Mouse (Mus musculus): ENCODE results near the gene Nelfb. TPM values are rescaled to one million over a fixed set of nuclear protein-coding genes. Genes with fewer than 3 reads are reported as not detected.
A peak's percentile ranks its signal among the peaks of the same experiment; 100 is the strongest.
"Not testable (repeated sequence)": the region's sequence is repeated elsewhere in the genome, so short reads cannot be mapped to it uniquely, and the experiment has no call there.

The Nelfb gene
- 10 to 100 TPM; 15.8 to 77.2 (median 39.9) TPM for total RNA-seq (2018; cell fraction: chromatin; rRNA removed)
- total RNA-seq (2018; cell fraction: cytosol; rRNA removed), result 10 to 100 TPM; 15.7 to 36.9 (median 29.0) TPM
- total RNA-seq (2018; cell fraction: nucleus; rRNA removed), result 10 to 100 TPM; 16.3 to 54.1 (median 32.3) TPM
- 18.9 to 30.4 TPM (median 29.5 TPM) in 3 replicates for polyA plus RNA-seq (2018)

DNA sequence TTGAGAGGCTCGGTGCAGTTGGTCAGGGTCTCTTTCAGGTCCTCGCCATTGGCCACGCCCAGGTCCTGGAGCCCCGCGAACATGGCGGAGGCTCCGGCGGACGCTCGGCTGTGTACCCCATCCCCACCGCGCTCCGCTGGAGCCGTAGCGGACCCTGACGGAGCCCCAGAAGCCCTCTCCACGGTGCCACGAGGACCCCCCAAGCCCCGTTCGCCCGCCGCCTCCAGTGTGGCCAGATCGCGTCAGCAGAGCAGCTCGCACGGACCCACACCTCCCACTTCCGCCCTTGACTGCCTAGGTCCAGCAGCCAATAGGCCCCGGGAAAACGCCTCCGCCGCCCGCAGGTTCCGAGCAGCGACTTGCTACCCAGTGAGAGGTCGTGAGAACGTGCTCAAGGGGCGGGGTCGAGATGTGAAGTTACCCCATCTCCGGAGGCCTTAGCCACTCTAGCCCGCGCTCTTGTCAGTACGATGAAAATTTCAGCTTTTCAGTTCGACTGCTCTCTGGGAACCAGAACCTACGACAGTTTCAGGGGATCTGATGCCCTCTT lies at the start of gene Nelfb:
Gene Nelfb, minus strand, starts transcription at position 369 of the 550 bp plus-strand sequence.
- peak within 1 kb of the TSS; percentile 65 for H3K27ac ChIP-seq
- under 1% methylated on average over 44 of the region's 44 CpGs for WGBS (ENCODE audit: missing documents)
- H3K79me2 ChIP-seq (ENCODE audit: inconsistent target), result peaks cover 47% of the 10 kb centered on the region

DNA sequence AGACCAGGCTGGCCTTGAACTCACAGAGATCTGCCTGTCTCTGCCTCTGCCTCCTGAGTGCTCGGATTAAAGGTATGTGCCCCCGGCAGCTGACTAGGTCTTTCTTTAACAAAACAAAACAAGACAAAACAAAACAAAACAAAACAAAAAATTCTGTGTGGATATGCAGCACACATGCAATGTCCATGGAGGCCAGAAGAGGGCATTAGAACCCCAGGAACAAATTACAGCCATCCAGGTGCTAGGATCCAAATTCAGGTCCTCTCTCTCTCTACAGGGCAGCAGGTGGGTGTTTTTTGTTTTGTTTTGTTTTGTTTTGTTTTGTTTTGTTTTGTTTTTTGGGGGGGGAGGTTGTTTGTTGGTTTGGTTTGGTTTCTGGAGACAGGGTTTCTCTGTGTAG lies 47.6 kb upstream of the Nelfb start:
- 69% methylated on average over 2 of the region's 2 CpGs for WGBS (ENCODE audit: missing documents)
- Histone ChIP-seq H3K79me2 (ENCODE audit: inconsistent target) (peaks cover 24% of the 10 kb centered on the region; the same call in 1 of the 2 replicates), H3K4me3 (ENCODE audit: inconsistent target) (no peak overlapping the region), H3K36me3 (ENCODE audit: inconsistent target) (no peaks in the 10 kb centered on the region), H3K27ac (no peak overlapping the region)

More for the DNA sequence above, at the start of gene Nelfb:
- peaks cover 24% of the 10 kb centered on the region for H3K36me3 ChIP-seq (ENCODE audit: inconsistent target)
- H3K4me3 ChIP-seq (ENCODE audit: inconsistent target), result peak within 1 kb of the TSS; percentile 99

DNA sequence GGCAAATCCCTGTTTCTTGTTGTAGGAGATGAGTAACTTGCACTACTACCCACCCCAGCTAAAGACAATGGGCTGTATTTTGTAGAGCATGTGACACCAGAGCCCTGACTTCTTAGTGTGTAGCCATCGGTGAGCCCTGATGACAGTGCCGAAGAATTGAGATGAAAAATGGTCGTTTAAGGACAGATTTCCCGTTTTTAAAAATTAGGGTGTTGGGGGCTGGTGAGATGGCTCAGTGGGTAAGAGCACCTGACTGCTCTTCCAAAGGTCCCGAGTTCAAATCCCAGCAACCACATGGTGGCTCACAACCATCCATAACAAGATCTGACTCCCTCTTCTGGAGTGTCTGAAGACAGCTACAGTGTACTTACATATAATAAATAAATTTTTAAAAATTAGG lies 46.0 kb upstream of the Nelfb start:
- WGBS (ENCODE audit: missing documents), result 72% methylated on average over 2 of the region's 5 CpGs
- not testable (repeated sequence) for H3K27ac ChIP-seq; H3K36me3 ChIP-seq (ENCODE audit: inconsistent target); H3K4me3 ChIP-seq (ENCODE audit: inconsistent target)
- peaks cover 19% of the 10 kb centered on the region; the same call in 1 of the 2 replicates for H3K79me2 ChIP-seq (ENCODE audit: inconsistent target)

DNA sequence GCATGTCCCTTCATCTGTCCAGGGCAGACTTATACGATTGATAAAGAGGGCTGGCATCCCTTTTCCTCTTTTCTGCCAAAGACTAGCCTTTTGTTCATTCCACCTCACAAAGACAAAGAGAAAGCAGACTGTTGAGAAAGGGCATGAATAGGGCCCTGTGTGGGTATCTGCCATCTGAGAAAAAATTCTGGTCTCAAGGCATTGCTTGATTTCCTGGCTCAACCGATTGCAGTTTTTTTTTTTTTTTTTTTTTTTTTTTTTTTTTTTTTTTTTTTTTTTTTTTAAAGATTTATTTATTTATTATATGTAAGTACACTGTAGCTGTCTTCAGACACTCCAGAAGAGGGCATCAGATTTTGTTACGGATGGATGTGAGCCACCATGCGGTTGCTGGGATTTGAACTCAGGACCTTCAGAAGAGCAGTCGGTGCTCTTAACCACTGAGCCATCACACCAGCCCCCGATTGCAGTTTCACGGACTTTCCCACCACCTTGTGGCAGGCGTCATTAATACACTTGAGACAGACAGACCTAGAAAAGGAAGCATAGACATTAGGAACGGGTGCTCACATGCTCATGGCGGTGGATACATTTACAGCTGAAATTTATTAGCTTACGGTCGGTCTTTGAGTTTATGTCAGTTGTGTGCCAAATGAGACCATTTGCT lies 45.3 kb upstream of the Nelfb start:
- 36% methylated on average over 10 of the region's 12 CpGs for WGBS (ENCODE audit: missing documents)
- Histone ChIP-seq H3K4me3 (ENCODE audit: inconsistent target) (peak overlapping the region; percentile 90), H3K79me2 (ENCODE audit: inconsistent target) (peaks cover 19% of the 10 kb centered on the region; the same call in 1 of the 2 replicates)
- H3K36me3 ChIP-seq (ENCODE audit: inconsistent target); H3K27ac ChIP-seq: not testable (repeated sequence)

DNA sequence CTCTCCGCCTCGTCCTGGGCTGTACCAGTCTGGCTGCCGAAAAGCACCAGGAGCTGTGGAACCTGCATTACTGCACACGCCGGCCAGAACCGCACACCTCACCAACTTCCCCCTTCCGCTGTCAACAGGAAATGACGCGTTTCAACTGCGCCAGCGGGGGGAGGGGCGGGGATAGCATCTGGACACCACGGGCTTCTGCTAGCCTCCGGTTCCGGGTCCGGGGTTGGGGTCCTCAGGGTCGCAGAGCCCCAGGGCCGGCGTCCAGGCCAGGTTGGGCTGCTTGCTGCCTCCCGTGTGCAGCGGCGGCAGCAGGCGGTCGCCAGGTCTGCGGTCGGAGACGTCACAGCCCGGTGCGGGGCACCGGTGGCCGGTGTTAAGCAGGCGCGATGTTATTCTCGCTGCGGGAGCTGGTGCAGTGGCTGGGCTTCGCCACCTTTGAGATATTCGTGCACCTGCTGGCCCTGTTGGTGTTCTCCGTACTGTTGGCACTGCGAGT lies 44.0 kb upstream of the Nelfb start, which contains the start of gene Tmem203:
Gene Tmem203, plus strand, starts transcription at position 156 of the 496 bp plus-strand sequence.
- peak within 1 kb of the TSS; percentile 90 for H3K4me3 ChIP-seq (ENCODE audit: inconsistent target)
- WGBS (ENCODE audit: missing documents), result under 1% methylated on average over 39 of the region's 39 CpGs
- H3K79me2 ChIP-seq (ENCODE audit: inconsistent target), result peaks cover 19% of the 10 kb centered on the region; the same call in 1 of the 2 replicates
- peaks cover 15% of the 10 kb centered on the region for H3K36me3 ChIP-seq (ENCODE audit: inconsistent target)
- peak within 1 kb of the TSS; percentile 38 for H3K27ac ChIP-seq

DNA sequence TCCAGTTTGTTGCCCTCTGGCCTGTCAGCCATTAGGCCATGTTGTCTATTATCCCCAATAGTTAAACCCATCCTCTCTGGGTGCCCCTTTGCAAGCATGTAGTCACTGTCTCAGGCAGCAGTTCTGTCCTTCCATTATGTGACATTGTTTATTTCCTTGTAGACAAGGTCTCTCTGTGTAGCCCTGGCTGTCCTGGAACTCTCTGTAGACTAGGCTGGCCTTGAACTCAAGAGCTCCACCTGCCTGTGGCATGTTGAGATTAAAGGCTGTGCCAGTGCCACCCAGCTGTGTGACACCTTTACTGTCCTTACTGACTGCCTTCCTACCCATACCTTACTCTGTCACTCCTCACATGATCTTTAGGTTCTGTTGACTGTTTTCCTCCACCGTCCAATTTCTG lies 41.0 kb upstream of the Nelfb start:
- H3K27ac ChIP-seq, result no peak overlapping the region
- no peak overlapping the region for H3K4me3 ChIP-seq (ENCODE audit: inconsistent target)
- peaks cover 19% of the 10 kb centered on the region; the same call in 1 of the 2 replicates for H3K79me2 ChIP-seq (ENCODE audit: inconsistent target)
- H3K36me3 ChIP-seq (ENCODE audit: inconsistent target), result peaks cover 45% of the 10 kb centered on the region
- WGBS (ENCODE audit: missing documents), result 82% methylated on average over 1 of the region's 1 CpGs

DNA sequence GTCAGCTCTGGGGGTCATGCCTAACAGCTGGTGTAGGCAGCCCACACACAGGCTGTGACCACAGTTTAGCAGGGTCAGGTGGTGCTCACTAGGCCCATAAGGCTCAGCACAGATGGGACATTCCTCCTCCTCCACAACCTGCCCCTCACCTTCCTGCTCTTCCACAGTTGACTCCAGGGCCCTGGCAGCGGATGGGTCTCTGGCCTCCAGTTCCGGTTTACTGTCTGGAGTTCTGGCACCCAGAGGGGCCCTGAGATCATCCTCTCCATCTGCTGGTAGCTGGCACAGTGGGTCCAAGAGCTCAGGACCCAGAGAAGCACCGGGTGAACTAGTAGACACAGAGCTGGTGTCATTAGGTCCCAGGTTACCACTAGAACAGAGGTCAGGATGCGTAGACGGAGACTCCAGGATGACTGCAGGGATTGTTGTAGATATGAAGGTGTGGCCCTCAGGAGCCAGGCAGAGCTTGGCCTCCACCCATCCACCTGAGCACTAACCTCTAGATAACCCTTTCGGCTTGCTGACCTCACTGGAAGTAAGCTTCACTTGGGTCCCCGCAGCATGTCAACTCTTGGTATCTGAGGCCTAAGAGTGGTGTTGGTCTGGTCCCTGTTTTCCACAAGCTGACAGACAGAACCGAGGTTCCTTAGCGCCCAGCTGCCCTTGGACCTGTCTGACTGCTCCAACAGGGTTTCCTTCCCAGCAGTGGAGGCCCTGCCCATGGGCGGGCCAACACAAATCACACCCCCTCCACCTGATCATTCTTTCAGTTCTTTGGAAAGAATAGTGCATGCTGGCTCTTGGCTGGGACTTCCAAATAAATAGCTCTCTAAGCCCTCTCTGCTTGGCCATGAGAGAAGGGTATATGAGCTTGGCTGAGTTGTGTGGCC lies 35.1 kb upstream of the Nelfb start, which contains the start of gene AL732309.1:
Gene AL732309.1, minus strand, starts transcription at position 681 of the 890 bp plus-strand sequence.
- Histone ChIP-seq H3K79me2 (ENCODE audit: inconsistent target) (no peaks in the 10 kb centered on the region), H3K4me3 (ENCODE audit: inconsistent target) (no peak within 1 kb of the TSS), H3K27ac (no peak within 1 kb of the TSS), H3K36me3 (ENCODE audit: inconsistent target) (peaks cover 49% of the 10 kb centered on the region)
- 86% methylated on average over 10 of the region's 10 CpGs for WGBS (ENCODE audit: missing documents)

DNA sequence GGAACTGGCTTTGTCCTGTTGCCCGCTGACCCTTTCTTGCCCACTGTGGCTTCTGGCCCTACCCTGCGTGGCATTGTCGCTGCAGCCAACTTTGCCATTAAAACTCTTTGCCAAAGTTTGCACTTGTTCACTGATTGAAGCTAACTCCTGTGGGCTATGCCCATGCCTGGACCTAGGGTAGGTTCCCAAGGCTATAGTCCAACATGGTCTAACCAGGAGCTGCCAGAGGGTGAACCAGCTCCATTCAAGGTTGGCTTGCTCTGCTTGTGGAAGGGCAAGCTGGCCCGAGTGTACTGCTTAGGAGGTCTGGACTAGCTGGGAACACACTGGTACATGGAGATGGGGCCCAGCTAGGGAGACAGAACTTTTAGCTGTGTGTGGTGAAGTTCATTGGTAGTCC lies 32.9 kb upstream of the Nelfb start:
- WGBS (ENCODE audit: missing documents), result 92% methylated on average over 4 of the region's 4 CpGs
- no peak overlapping the region for H3K4me3 ChIP-seq (ENCODE audit: inconsistent target)
- H3K27ac ChIP-seq, result no peak overlapping the region
- H3K36me3 ChIP-seq (ENCODE audit: inconsistent target), result peaks cover 26% of the 10 kb centered on the region; the same call in 1 of the 2 replicates
- H3K79me2 ChIP-seq (ENCODE audit: inconsistent target), result no peaks in the 10 kb centered on the region

DNA sequence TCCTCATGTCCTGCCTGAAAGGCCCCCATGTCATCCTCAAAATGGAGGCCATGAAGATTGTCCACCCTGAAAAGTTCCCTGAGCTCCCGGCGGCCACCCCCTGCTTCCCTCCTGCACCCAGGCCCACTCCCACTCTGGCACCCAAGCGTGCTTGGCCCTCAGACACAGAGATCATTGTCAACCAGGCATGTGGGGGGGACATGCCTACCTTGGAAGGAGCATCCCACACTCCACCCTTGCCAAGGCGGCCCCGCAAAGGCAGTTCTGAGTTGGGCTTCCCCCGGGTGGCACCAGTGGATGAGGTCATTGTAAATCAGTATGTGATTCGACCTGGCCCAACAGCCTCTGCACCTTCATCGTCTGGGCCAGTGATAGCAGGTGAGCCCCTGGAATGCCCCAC lies 32.1 kb upstream of the Nelfb start:
- 91% methylated on average over 8 of the region's 8 CpGs for WGBS (ENCODE audit: missing documents)
- Histone ChIP-seq H3K27ac (no peak overlapping the region), H3K4me3 (ENCODE audit: inconsistent target) (no peak overlapping the region)

DNA sequence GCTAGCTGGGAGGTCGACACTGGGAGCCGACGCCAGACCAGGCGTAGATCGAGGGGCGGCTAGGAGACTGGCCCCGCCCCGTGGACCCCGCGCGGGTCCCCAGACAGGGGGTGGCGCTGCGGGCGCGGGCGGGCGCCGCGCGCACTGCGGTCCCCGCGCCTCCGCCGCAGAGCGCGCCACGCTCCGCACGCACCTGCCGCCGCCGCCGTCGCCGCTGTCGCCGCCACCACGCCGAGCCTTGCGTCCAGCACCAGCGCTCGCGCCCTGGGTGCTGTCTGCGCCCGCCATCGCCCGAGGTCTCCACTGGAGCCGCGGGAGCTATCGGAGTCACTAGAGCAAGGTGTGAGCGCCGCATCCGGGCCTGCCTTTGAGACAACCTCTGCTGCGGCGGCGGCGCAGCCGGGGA lies 30.8 kb upstream of the Nelfb start, which contains the start of the genes Rnf208 and Cysrt1:
Gene Rnf208, plus strand, starts transcription at position 155 of the 406 bp plus-strand sequence.
Gene Cysrt1, minus strand, starts transcription at position 352 of the 406 bp plus-strand sequence.
- Histone ChIP-seq H3K36me3 (ENCODE audit: inconsistent target) (peaks cover 6% of the 10 kb centered on the region; the same call in 1 of the 2 replicates), H3K4me3 (ENCODE audit: inconsistent target) (peak within 1 kb of the TSS; percentile 15; the same call in 1 of the 2 replicates), H3K27ac (no peak within 1 kb of the TSS), H3K79me2 (ENCODE audit: inconsistent target) (no peaks in the 10 kb centered on the region)
- under 1% methylated on average over 47 of the region's 59 CpGs for WGBS (ENCODE audit: missing documents)

More for the DNA sequence above, 32.1 kb upstream of the Nelfb start:
- H3K36me3 ChIP-seq (ENCODE audit: inconsistent target), result peaks cover 18% of the 10 kb centered on the region; the same call in 1 of the 2 replicates
- no peaks in the 10 kb centered on the region for H3K79me2 ChIP-seq (ENCODE audit: inconsistent target)

DNA sequence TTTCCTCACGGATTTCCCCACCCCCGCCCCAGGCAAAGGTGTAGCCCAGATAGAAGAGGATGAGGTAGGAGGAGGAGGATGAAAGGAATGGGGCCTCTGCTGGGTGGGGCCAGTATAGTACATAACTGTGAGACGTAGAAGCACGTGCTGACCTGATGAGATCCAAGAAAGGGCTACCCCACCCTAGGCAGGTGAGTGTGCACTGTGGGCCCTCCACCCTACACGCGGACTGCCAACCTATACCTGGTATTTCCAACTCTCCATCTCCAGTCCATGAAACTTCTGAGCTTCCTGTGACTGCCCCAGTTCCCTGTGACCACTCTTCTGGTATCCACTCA lies 30.1 kb upstream of the Nelfb start:
- H3K4me3 ChIP-seq (ENCODE audit: inconsistent target), result no peak overlapping the region
- H3K36me3 ChIP-seq (ENCODE audit: inconsistent target), result peaks cover 2% of the 10 kb centered on the region; the same call in 1 of the 2 replicates
- no peak overlapping the region for H3K27ac ChIP-seq
- 29% methylated on average over 6 of the region's 6 CpGs for WGBS (ENCODE audit: missing documents)
- no peaks in the 10 kb centered on the region for H3K79me2 ChIP-seq (ENCODE audit: inconsistent target)

DNA sequence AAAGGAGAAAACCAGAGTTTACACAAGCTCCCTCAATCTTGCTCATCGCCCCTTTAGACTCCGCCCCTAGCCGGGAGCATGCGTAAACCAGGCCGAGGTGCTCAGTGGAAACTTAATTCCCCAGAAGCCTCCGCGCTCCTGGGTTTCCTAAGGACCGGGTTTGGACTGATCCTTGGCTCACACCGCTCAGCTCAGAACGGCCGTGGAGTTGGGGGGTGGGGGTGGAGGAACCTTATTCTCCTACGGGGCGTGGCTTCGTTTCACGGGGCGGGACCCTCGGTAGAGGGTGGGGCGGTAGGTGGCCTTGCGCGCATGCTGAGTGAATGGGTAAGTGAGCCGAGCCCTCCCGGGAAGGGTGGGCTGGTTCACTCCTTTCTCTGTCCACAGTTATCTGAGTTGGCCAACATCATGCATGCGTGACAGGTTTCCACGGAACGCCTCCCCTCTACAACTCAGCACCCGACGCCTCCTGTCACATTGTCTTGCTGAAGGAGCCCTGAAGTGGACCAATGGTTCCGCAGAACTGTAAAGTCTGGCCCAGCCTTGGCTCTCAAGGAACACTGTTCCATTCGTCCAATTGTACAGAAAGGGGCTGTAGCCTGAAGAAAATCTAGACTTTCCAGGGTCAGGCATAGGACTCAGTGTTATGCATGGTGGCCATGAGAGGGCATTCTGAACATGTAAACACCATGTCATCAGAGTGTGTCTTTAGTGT lies 29.6 kb upstream of the Nelfb start:
- no peaks in the 10 kb centered on the region for H3K79me2 ChIP-seq (ENCODE audit: inconsistent target)
- H3K4me3 ChIP-seq (ENCODE audit: inconsistent target), result peak overlapping the region; percentile 15; the same call in 1 of the 2 replicates
- no peak overlapping the region for H3K27ac ChIP-seq
- 2% methylated on average over 29 of the region's 29 CpGs for WGBS (ENCODE audit: missing documents)
- no peaks in the 10 kb centered on the region for H3K36me3 ChIP-seq (ENCODE audit: inconsistent target)

DNA sequence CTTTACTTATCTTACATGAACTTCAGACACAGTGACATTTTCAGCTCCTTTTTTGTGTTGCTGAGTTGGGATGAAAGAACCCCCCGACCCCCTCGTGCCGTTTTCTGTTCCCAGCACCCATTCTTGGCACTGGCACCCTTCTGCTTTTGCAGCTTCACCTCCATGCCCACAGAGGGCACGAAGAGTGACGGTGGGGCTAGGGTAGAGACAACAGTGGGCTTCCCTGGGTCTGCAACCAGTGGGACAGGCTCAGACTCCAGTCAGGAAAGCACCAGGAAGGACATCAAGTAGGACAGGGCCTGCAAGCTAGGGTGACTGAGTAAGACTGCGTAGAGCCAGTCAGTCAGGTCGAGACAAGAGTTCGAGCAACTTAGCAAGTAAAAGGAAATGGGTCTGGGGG lies 29.0 kb upstream of the Nelfb start:
- Histone ChIP-seq H3K79me2 (ENCODE audit: inconsistent target) (no peaks in the 10 kb centered on the region), H3K36me3 (ENCODE audit: inconsistent target) (no peaks in the 10 kb centered on the region), H3K4me3 (ENCODE audit: inconsistent target) (peak overlapping the region; percentile 15; the same call in 1 of the 2 replicates), H3K27ac (no peak overlapping the region)
- 64% methylated on average over 8 of the region's 8 CpGs for WGBS (ENCODE audit: missing documents)
